Mouse (Mus musculus) embryonic fibroblast, embryonic 13.5 days (primary cell): ENCODE measurements at regions not wholly inside any gene's neighbourhood (a gene's known extent, or its start where the extent isn't known, plus 50 kb on each side); places are given as distances from the start of the nearest gene placed in this dataset.

Source experiments
- H3K27ac ChIP-seq: 2 replicates; pipeline ENCODE4 v1.5.1; 2012; ENCODE audit warnings: low read length, control low read depth, inconsistent platforms; ENCODE audit not compliant: insufficient read depth
- H3K4me1 ChIP-seq: 2 replicates; pipeline ENCODE4 v1.6.1; 2011; ENCODE audit warnings: low read length; ENCODE audit not compliant: control insufficient read depth, insufficient read depth
- H3K4me3 ChIP-seq: 2 replicates; pipeline ENCODE4 v1.5.1; 2011; ENCODE audit warnings: mild to moderate bottlenecking, control low read depth, low read length; ENCODE audit not compliant: insufficient read depth
- CTCF ChIP-seq: IDR thresholded peaks from 2 replicates; pipeline ENCODE4 v1.5.1; 2011; ENCODE audit warnings: mild to moderate bottlenecking, control low read depth, low read length, moderate library complexity, borderline replicate concordance; ENCODE audit not compliant: insufficient read depth
- POLR2A ChIP-seq: IDR thresholded peaks from 2 replicates; pipeline ENCODE4 v1.6.1; 2011; ENCODE audit warnings: low read depth, mild to moderate bottlenecking, control low read depth, low read length, moderate library complexity

- Histone ChIP-seq H3K4me1 (no peaks in the 10 kb centered on the region), H3K4me3 (no peak overlapping the region), H3K27ac (no peak overlapping the region)
- TF ChIP-seq CTCF, result no peak
- no peak for TF ChIP-seq POLR2A
Observed at GRCm38 (mm10) chr3:34565386-34565785, 84.8 kb upstream of the Sox2 start.

GRCm38 (mm10) chr3:34562893-34563292 is 87.3 kb upstream of the Sox2 start:
- no peak overlapping the region for H3K27ac ChIP-seq
- no peaks in the 10 kb centered on the region for H3K4me1 ChIP-seq
- no peak overlapping the region for H3K4me3 ChIP-seq
- no peak for TF ChIP-seq CTCF
- TF ChIP-seq POLR2A, result no peak

GRCm38 (mm10) chr3:34561709-34562108 is 88.5 kb upstream of the Sox2 start:
- H3K4me1 ChIP-seq, result no peaks in the 10 kb centered on the region
- H3K27ac ChIP-seq, result no peak overlapping the region
- TF ChIP-seq POLR2A (no peak), CTCF (no peak)
- no peak overlapping the region for H3K4me3 ChIP-seq

DNA sequence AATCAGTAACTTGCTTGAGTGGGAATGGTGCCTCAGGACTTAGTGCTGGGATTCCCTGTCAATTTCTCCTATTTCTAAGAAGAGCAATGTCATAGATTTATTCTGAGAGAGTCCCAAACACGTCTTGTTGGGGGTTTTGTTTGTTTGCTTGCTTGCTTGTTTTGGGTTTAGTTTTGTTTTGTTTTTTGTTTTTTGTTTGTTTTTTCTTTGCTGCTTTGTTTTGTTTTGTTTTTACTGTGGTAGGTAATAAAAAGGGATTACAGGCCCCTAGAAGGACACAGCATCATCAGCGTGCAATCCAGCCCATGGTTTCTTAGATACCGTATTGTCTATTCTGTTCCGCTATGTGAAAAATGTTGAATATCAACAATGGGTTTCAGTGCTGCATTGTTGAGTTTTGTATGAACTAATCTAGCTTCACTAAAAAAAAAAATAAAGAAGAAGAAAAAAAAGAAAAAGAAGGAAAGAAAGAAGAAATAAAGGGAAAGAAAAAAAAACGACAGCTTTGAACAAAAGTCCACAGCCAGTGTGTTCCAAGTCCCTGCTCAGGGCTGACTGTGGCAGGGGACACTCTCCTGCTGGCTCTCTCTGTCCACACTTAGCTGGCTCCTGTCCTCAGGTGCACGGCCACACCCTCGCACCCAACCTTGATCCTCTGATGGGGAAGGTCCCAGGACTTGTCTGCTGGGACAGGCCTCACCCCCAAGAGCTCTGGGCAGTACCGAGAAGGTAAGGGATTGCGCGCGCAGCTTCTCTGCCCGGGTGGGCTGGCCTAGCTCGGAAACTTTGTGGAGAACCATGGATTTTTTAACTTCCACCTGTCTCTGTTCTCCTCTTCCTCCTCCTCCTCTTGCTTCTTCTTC is 90.1 kb upstream of the Sox2 start:
- Histone ChIP-seq H3K4me1 (no peaks in the 10 kb centered on the region), H3K4me3 (no peak overlapping the region), H3K27ac (no peak overlapping the region)
- TF ChIP-seq CTCF (no peak), POLR2A (no peak)

- no peaks in the 10 kb centered on the region for H3K4me1 ChIP-seq
- H3K27ac ChIP-seq, result no peak overlapping the region
- TF ChIP-seq POLR2A, result no peak
- TF ChIP-seq CTCF, result no peak
Observed at GRCm38 (mm10) chr3:34558821-34559520, 91.2 kb upstream of the Sox2 start.

DNA sequence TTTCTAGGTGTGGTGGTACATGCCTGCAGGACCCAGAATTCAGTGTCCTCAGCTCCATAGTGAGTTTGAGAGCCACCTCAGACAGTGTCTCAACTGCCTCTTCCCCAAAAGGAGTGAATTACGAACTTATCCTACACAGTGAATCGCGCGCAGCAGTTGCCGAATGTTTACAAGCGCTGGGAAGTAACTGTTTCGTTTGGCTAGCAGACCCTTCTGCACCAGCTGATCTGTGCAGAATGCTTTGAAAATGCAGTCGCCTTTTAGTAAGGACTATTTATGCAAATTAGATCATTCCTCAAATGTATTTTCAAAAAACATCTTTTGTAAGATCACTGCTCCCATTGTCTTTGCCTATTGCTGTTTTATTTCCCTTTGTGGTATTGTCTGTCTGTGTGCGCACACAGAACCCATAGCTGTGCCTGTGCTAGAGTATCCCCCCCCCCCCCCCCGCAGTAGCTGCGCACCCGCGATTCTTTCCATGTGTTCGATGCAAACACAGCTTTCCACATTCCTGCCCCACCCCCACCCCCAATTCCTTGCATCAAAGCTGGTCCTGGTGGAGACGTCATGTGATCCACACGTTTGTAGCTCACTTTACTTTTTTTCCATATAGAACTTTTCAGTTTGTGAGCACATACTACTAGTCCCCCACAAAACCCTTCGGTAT is 97.5 kb upstream of the Sox2 start:
- Histone ChIP-seq H3K4me3 (no peak overlapping the region), H3K27ac (no peak overlapping the region), H3K4me1 (no peaks in the 10 kb centered on the region; the same call in 1 of the 2 replicates)
- no peak for TF ChIP-seq CTCF
- no peak for TF ChIP-seq POLR2A

More at GRCm38 (mm10) chr3:34558821-34559520, 91.2 kb upstream of the Sox2 start:
- no peak overlapping the region for H3K4me3 ChIP-seq

GRCm38 (mm10) chr3:34551069-34551468 is 99.1 kb upstream of the Sox2 start:
- H3K4me3 ChIP-seq, result no peak overlapping the region
- H3K27ac ChIP-seq, result no peak overlapping the region
- no peaks in the 10 kb centered on the region; the same call in 1 of the 2 replicates for H3K4me1 ChIP-seq
- no peak for TF ChIP-seq CTCF
- no peak for TF ChIP-seq POLR2A

DNA sequence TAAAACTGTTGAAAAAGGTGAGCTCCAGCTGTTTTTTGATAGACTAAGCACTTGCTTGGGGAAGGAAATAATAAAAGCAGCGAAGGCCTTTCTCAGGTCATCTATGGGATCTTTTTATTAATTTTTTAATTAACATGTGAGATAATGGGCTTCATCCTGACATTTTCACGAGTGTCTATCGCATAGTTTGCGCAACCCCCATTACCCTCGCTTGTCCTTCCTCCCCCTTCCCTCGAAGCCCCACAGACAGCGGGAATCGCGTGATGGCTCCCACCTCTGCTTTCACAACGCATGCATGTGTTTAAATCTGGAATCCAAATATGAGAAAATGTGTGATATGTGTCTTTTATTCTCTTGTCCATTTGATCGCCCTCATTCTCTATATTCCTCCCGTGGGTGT is 100.0 kb upstream of the Sox2 start:
- Histone ChIP-seq H3K27ac (no peak overlapping the region), H3K4me3 (no peak overlapping the region), H3K4me1 (no peaks in the 10 kb centered on the region; the same call in 1 of the 2 replicates)
- TF ChIP-seq POLR2A, result no peak
- no peak for TF ChIP-seq CTCF

GRCm38 (mm10) chr3:34532451-34532850 is 117.8 kb upstream of the Sox2 start:
- Histone ChIP-seq H3K4me1 (no peaks in the 10 kb centered on the region), H3K4me3 (no peak overlapping the region), H3K27ac (no peak overlapping the region)
- TF ChIP-seq CTCF (no peak), POLR2A (no peak)

- H3K27ac ChIP-seq, result no peak overlapping the region
- H3K4me1 ChIP-seq, result no peaks in the 10 kb centered on the region
- H3K4me3 ChIP-seq, result no peak overlapping the region
- TF ChIP-seq POLR2A (no peak), CTCF (no peak)
Observed at GRCm38 (mm10) chr3:34531836-34532235, 118.4 kb upstream of the Sox2 start.
